In genomic region chr17:78197111-78197510, GRCm38 (mm10) we compare ENCODE assay signal across 9 mouse cellular contexts. TPM values are rescaled to one million over a fixed set of nuclear protein-coding genes. Genes with fewer than 3 reads are reported as not detected.
DNase-seq lines count a peak whose midpoint lies in the region; ATAC-seq and TF ChIP-seq lines count a peak whose summit lies in the region.
"Had no signal": no experiment of that assay in that cellular context is flagged by ENCODE, and none has a peak within 500 bp of the region (broad histone marks: within the 10 kb centered on the region; RNA-seq: fewer than 3 reads in every experiment).

No protein-coding gene starts in this region.

- DNase-seq in layer of hippocampus, postnatal 36 days, result peak; percentile 28 to 44
- DNase-seq in layer of hippocampus, postnatal 14 days (ENCODE audit: low spot score in 2 of 2), result no peak
- DNase-seq in ES-E14 (ENCODE audit: low read depth, low spot score), result no peak
- DNase-seq in brain, embryonic 14.5 days (ENCODE audit: low read depth), result peak; percentile 71
- peak; percentile 52 for DNase-seq in gastrocnemius, postnatal 10 days
- peak; percentile 34 for DNase-seq in limb, embryonic 14.5 days (ENCODE audit: low spot score)
- peak; percentile 74 for DNase-seq in retina, postnatal 1 day
- no peak for DNase-seq in yolk sac, embryonic 10.5 days (ENCODE audit: low spot score)

- H3K4me1 ChIP-seq in ES-E14 (ENCODE audit: control insufficient read depth in 2 of 2, insufficient read depth in 2 of 2, low read length in 2 of 2, poor library complexity in 1 of 2), result no peaks in the 10 kb centered on the region; a peak in 1 of 4 replicates
- H3K4me1 ChIP-seq in limb, embryonic 14.5 days (ENCODE audit: control insufficient read depth, insufficient read depth, low read length), result peaks cover 4% of the 10 kb centered on the region; the same call in 1 of the 2 replicates

- 29% methylated on average over 7 of the region's 7 CpGs for WGBS in limb, embryonic 14.5 days

- H3K9ac ChIP-seq in ES-E14 (ENCODE audit: insufficient read depth, low read depth, low read length, poor library complexity, severe bottlenecking), result no peak overlapping the region
- H3K9ac ChIP-seq in limb, embryonic 14.5 days (ENCODE audit: low read depth, low read length, severe bottlenecking), result no peak overlapping the region
- H3K9ac ChIP-seq: liver, embryonic 15.5 days had no signal

- no peak for ATAC-seq in limb, embryonic 14.5 days (ENCODE audit: low FRiP score, low read depth)

- no peaks in the 10 kb centered on the region for H3K36me3 ChIP-seq in ES-E14 (ENCODE audit: control insufficient read depth, insufficient read depth, low read length, poor library complexity, severe bottlenecking)
- H3K36me3 ChIP-seq in limb, embryonic 14.5 days (ENCODE audit: control insufficient read depth, insufficient read depth, low read length), result no peaks in the 10 kb centered on the region
- H3K36me3 ChIP-seq: liver, embryonic 15.5 days had no signal

- H3K27me3 ChIP-seq in limb, embryonic 14.5 days (ENCODE audit: control insufficient read depth, insufficient read depth, low read length), result no peaks in the 10 kb centered on the region

- H3K27ac ChIP-seq in ES-E14 (ENCODE audit: insufficient read depth, low read depth, low read length, poor library complexity, severe bottlenecking), result no peak overlapping the region
- H3K27ac ChIP-seq in limb, embryonic 14.5 days (replicated peaks; ENCODE audit: low read depth, low read length), result no peak overlapping the region
- H3K27ac ChIP-seq: liver, embryonic 15.5 days had no signal

- H3K9me3 ChIP-seq in ES-E14 (ENCODE audit: control insufficient read depth, insufficient read depth, low read depth, low read length), result no peaks in the 10 kb centered on the region
- no peaks in the 10 kb centered on the region for H3K9me3 ChIP-seq in limb, embryonic 14.5 days (ENCODE audit: control insufficient read depth, low read length)
- H3K9me3 ChIP-seq: liver, embryonic 15.5 days had no signal

- H3K4me2 ChIP-seq in limb, embryonic 14.5 days (replicated peaks; ENCODE audit: low read depth, low read length, severe bottlenecking), result no peak overlapping the region
- H3K4me2 ChIP-seq: liver, embryonic 15.5 days had no signal

- no peak overlapping the region for H3K4me3 ChIP-seq in ES-E14 (ENCODE audit: insufficient read depth in 1 of 2, low read depth in 1 of 2, low read length in 2 of 2, poor library complexity in 1 of 2, severe bottlenecking in 1 of 2)
- H3K4me3 ChIP-seq in limb, embryonic 14.5 days (replicated peaks; ENCODE audit: low read length), result no peak overlapping the region
- H3K4me3 ChIP-seq: liver, embryonic 15.5 days had no signal

- in situ Hi-C loops in ES-E14 (cut with MboI; ENCODE audit: low sequenced_read_pairs in 2 of 2, unreplicated experiment in 2 of 2), result no loop called here

- peak; percentile 79 for TF ChIP-seq CTCF in brain, embryonic 14.5 days (IDR thresholded peaks at IDR 0.05; ENCODE audit: borderline replicate concordance, extremely low read depth, insufficient read depth, insufficient read length)

- TF ChIP-seq POLR2A in brain, embryonic 14.5 days (IDR thresholded peaks at IDR 0.05; ENCODE audit: borderline replicate concordance, extremely low read depth, insufficient read depth, insufficient read length, poor library complexity, severe bottlenecking), result no peak
- no peak for TF ChIP-seq POLR2A in limb, embryonic 14.5 days (IDR thresholded peaks at IDR 0.05; ENCODE audit: borderline replicate concordance, extremely low read depth, insufficient read depth, insufficient read length)

TF ChIP-seq in ES-E14, 5 proteins besides CTCF, POLR2A, EP300 and RAD21:
- TF ChIP-seq ZC3H11A (IDR thresholded peaks at IDR 0.05; ENCODE audit: borderline replicate concordance, low read depth, low read length) (peak; percentile 45; the same call in 1 of the 2 replicates), CHD2 (IDR thresholded peaks at IDR 0.05; ENCODE audit: low read depth, low read length) (no peak)

RNA-seq across cellular contexts. Expression of gene Crim1, which starts 2.9 kb away (rescaled TPM):
- total RNA-seq in layer of hippocampus, postnatal 36 days (2021), result 100 to 1,000 TPM; 137 to 139 TPM
- total RNA-seq in layer of hippocampus, postnatal 14 days (2021), result 100 to 1,000 TPM; 101 to 103 TPM
- 44.6 and 61.7 TPM in 2 replicates for total RNA-seq in ES-E14 (2012; rRNA removed)
- polyA plus RNA-seq in brain, embryonic 14.5 days (2012; rRNA removed), result 23.2 and 39.5 TPM in 2 replicates
- total RNA-seq in gastrocnemius, postnatal 10 days (2021), result 10 to 100 TPM; 19.8 to 22.5 TPM
- 22.9 and 29.9 TPM in 2 replicates for polyA plus RNA-seq in limb, embryonic 14.5 days (2012; rRNA removed)
- 10.5 and 13.9 TPM in 2 replicates for polyA plus RNA-seq in limb, embryonic 14.5 days (2014; fragmentation: Nextera tagmentation; extraction: Ambion mirVana)

Comparison
In these comparisons a context has a peak if more than half of its experiments do, and no peak if none do; other contexts are left out.
1. DNase-seq: peak in layer of hippocampus, postnatal 36 days (2 of 2), brain, embryonic 14.5 days (single experiment), gastrocnemius, postnatal 10 days (single experiment), limb, embryonic 14.5 days (single experiment) and retina, postnatal 1 day (single experiment); none in layer of hippocampus, postnatal 14 days (0 of 2), ES-E14 (single experiment) and yolk sac, embryonic 10.5 days (single experiment).